11 mouse cellular contexts compared by ENCODE assay signal in genomic region chr6:125353221-125353620, GRCm38 (mm10). TPM values are rescaled to one million over a fixed set of nuclear protein-coding genes. Genes with fewer than 3 reads are reported as not detected.
A peak's percentile ranks its signal among the peaks of the same experiment; 100 is the strongest.
DNase-seq lines count a peak whose midpoint lies in the region; ATAC-seq and TF ChIP-seq lines count a peak whose summit lies in the region.
"Had no signal": no experiment of that assay in that cellular context is flagged by ENCODE, and none has a peak within 500 bp of the region (broad histone marks: within the 10 kb centered on the region; RNA-seq: fewer than 3 reads in every experiment).

No protein-coding gene starts in this region.

- no peak overlapping the region for H3K4me3 ChIP-seq in heart, embryonic 13.5 days
- H3K4me3 ChIP-seq in liver, embryonic 11.5 days (ENCODE audit: low read depth, low read length): no peak overlapping the region
- no peak overlapping the region for H3K4me3 ChIP-seq in liver, embryonic 12.5 days
- H3K4me3 ChIP-seq in brown adipose tissue, adult 24 weeks (ENCODE audit: insufficient read depth, low read depth, low read length): peak overlapping the region; percentile 49
- H3K4me3 ChIP-seq in myocyte: no peak overlapping the region
- H3K4me3 ChIP-seq in forebrain, embryonic 12.5 days (replicated peaks): no peak overlapping the region

- no peaks in the 10 kb centered on the region for H3K9me3 ChIP-seq in heart, embryonic 13.5 days
- H3K9me3 ChIP-seq in liver, embryonic 11.5 days (ENCODE audit: control insufficient read depth, low read length): no peaks in the 10 kb centered on the region
- H3K9me3 ChIP-seq in liver, embryonic 12.5 days (replicated peaks): no peaks in the 10 kb centered on the region
- H3K9me3 ChIP-seq in forebrain, embryonic 12.5 days: no peaks in the 10 kb centered on the region

- no peak overlapping the region for H3ac ChIP-seq in myocyte (ENCODE audit: control insufficient read depth, insufficient read length)

- no peak for DNase-seq in heart, postnatal 4 days
- no peak for DNase-seq in liver, embryonic 11.5 days (ENCODE audit: low spot score)
- DNase-seq in urinary bladder, postnatal 10 days (ENCODE audit: low spot score): no peak
- DNase-seq: gastrocnemius, postnatal 14 days had no signal

- no peak overlapping the region; the same call in 1 of the 2 replicates for H3K4me2 ChIP-seq in heart, embryonic 13.5 days
- H3K4me2 ChIP-seq in liver, embryonic 11.5 days: peak overlapping the region; percentile 52
- no peak overlapping the region; the same call in 1 of the 2 replicates for H3K4me2 ChIP-seq in liver, embryonic 12.5 days
- peak overlapping the region; percentile 93 for H3K4me2 ChIP-seq in myocyte (ENCODE audit: low read depth)
- H3K4me2 ChIP-seq in forebrain, embryonic 12.5 days: no peak overlapping the region

- no peak overlapping the region for H3K27ac ChIP-seq in heart, embryonic 13.5 days (replicated peaks)
- no peak overlapping the region for H3K27ac ChIP-seq in liver, embryonic 11.5 days (ENCODE audit: low read depth, low read length)
- no peak overlapping the region for H3K27ac ChIP-seq in liver, embryonic 12.5 days
- H3K27ac ChIP-seq in brown adipose tissue, adult 24 weeks (replicated peaks; ENCODE audit: low read depth, low read length): peak overlapping the region; percentile 95
- no peak overlapping the region for H3K27ac ChIP-seq in forebrain, embryonic 12.5 days

- no peak for ATAC-seq in heart, embryonic 13.5 days (ENCODE audit: extremely low read depth, insufficient number of reproducible peaks, low FRiP score, low TSS enrichment)
- ATAC-seq in liver, embryonic 11.5 days (replicated peaks; ENCODE audit: low FRiP score): no peak
- no peak for ATAC-seq in liver, embryonic 12.5 days
- ATAC-seq in forebrain, embryonic 12.5 days (ENCODE audit: low FRiP score): no peak

- peaks cover 79% of the 10 kb centered on the region for H3K4me1 ChIP-seq in heart, embryonic 13.5 days
- H3K4me1 ChIP-seq in liver, embryonic 11.5 days (replicated peaks; ENCODE audit: control insufficient read depth, insufficient read depth, low read length): peaks cover 64% of the 10 kb centered on the region
- peaks cover 80% of the 10 kb centered on the region for H3K4me1 ChIP-seq in liver, embryonic 12.5 days
- peaks cover 54% of the 10 kb centered on the region for H3K4me1 ChIP-seq in brown adipose tissue, adult 24 weeks (ENCODE audit: control insufficient read depth, insufficient read depth, insufficient read length, low read length)
- peaks cover 40% of the 10 kb centered on the region for H3K4me1 ChIP-seq in forebrain, embryonic 12.5 days

- peaks cover 72% of the 10 kb centered on the region for H3K79me2 ChIP-seq in myocyte (ENCODE audit: control insufficient read depth, insufficient read depth)

- 69% methylated on average over 11 of the region's 11 CpGs for WGBS in heart, embryonic 13.5 days
- WGBS in liver, embryonic 11.5 days: 43% methylated on average over 11 of the region's 11 CpGs
- 29% methylated on average over 11 of the region's 11 CpGs for WGBS in liver, embryonic 12.5 days (ENCODE audit: insufficient replicate concordance)
- WGBS in forebrain, embryonic 12.5 days: 88% methylated on average over 11 of the region's 11 CpGs

- H3K36me3 ChIP-seq in heart, embryonic 13.5 days: peaks cover 15% of the 10 kb centered on the region
- peaks cover 7% of the 10 kb centered on the region; the same call in 1 of the 2 replicates for H3K36me3 ChIP-seq in liver, embryonic 11.5 days (ENCODE audit: control insufficient read depth, insufficient read depth, low read length)
- peaks cover 13% of the 10 kb centered on the region for H3K36me3 ChIP-seq in liver, embryonic 12.5 days
- no peaks in the 10 kb centered on the region for H3K36me3 ChIP-seq in myocyte (ENCODE audit: control insufficient read depth, insufficient read depth)
- H3K36me3 ChIP-seq in forebrain, embryonic 12.5 days (replicated peaks): 0 out of 2 replicates have a peak, but pooled peaks cover 6% of the 10 kb centered on the region

- no peaks in the 10 kb centered on the region; the same call in 1 of the 2 replicates for H3K27me3 ChIP-seq in heart, embryonic 13.5 days (replicated peaks)
- H3K27me3 ChIP-seq in liver, embryonic 11.5 days (replicated peaks; ENCODE audit: control insufficient read depth, insufficient read depth, low read length): no peaks in the 10 kb centered on the region
- 0 out of 2 replicates have a peak, but pooled peaks cover 5% of the 10 kb centered on the region for H3K27me3 ChIP-seq in liver, embryonic 12.5 days (replicated peaks)
- H3K27me3 ChIP-seq in myocyte (ENCODE audit: control insufficient read depth, insufficient read depth, insufficient read length): no peaks in the 10 kb centered on the region
- peaks cover 11% of the 10 kb centered on the region; the same call in 1 of the 2 replicates for H3K27me3 ChIP-seq in forebrain, embryonic 12.5 days

- no peak for TF ChIP-seq POLR2A in myocyte (IDR thresholded peaks at IDR 0.05; ENCODE audit: insufficient read length, low read depth)

- 0 out of 2 replicates have a peak overlapping the region, but pooled peaks have one; percentile 40 for H3K9ac ChIP-seq in heart, embryonic 13.5 days
- H3K9ac ChIP-seq in liver, embryonic 11.5 days (ENCODE audit: low read depth, low read length): no peak overlapping the region
- H3K9ac ChIP-seq in liver, embryonic 12.5 days: no peak overlapping the region
- no peak overlapping the region for H3K9ac ChIP-seq in forebrain, embryonic 12.5 days

TF ChIP-seq in myocyte, 11 proteins besides CTCF, POLR2A, EP300 and RAD21:
- TF ChIP-seq TCF3 (IDR thresholded peaks at IDR 0.05; ENCODE audit: insufficient read length, low read depth): no peak
- no peak for TF ChIP-seq E2F4 (IDR thresholded peaks at IDR 0.05; ENCODE audit: insufficient read depth)
- TF ChIP-seq CEBPB (IDR thresholded peaks at IDR 0.05; ENCODE audit: insufficient read depth, poor library complexity, severe bottlenecking): no peak
- no peak for TF ChIP-seq MYOG (IDR thresholded peaks at IDR 0.05; ENCODE audit: control insufficient read depth in 1 of 3, insufficient read depth in 1 of 3, insufficient read length in 2 of 3, low read depth in 2 of 3)
- TF ChIP-seq REST (IDR thresholded peaks at IDR 0.05; ENCODE audit: insufficient read depth, insufficient read length): no peak
- TF ChIP-seq MYOD1 (IDR thresholded peaks at IDR 0.05; ENCODE audit: control insufficient read depth in 1 of 3, insufficient read length in 2 of 3, low read depth in 2 of 3): no peak
- TF ChIP-seq POLR2AphosphoS2 (IDR thresholded peaks at IDR 0.05; ENCODE audit: insufficient read length, low read depth): no peak
- no peak for TF ChIP-seq USF1 (IDR thresholded peaks at IDR 0.05; ENCODE audit: low read depth)
- no peak for TF ChIP-seq SRF (IDR thresholded peaks at IDR 0.05; ENCODE audit: control insufficient read depth, insufficient read length, low read depth)
- no peak for TF ChIP-seq MAX (IDR thresholded peaks at IDR 0.05; ENCODE audit: low read depth)
TF ChIP-seq in myocyte: peak in this region for 0.

RNA-seq across cellular contexts. Expression of gene Tnfrsf1a, which starts 4.1 kb away (rescaled TPM):
- polyA plus RNA-seq in heart, embryonic 13.5 days (2015; fragmentation: Nextera tagmentation; extraction: Ambion mirVana): 39.0 and 43.8 TPM in 2 replicates
- total RNA-seq in heart, postnatal 4 days (2021): 10 to 100 TPM; 63.3 to 65.2 TPM
- 37.0 and 38.0 TPM in 2 replicates for polyA plus RNA-seq in liver, embryonic 11.5 days (2014; fragmentation: Nextera tagmentation; extraction: Ambion mirVana)
- polyA plus RNA-seq in liver, embryonic 12.5 days (2016; fragmentation: Nextera tagmentation; extraction: Ambion mirVana): 23.0 and 23.4 TPM in 2 replicates
- 52.3 and 69.7 TPM in 2 replicates for polyA plus RNA-seq in brown adipose tissue, adult 24 weeks (2012; ENCODE audit: insufficient read depth, insufficient read length, missing spikeins)
- 84.5 TPM for polyA plus RNA-seq in myocyte (2012; fragmentation: generic; extraction: Trizol)
- 16.6 and 19.3 TPM in 2 replicates for polyA plus RNA-seq in forebrain, embryonic 12.5 days (2016; fragmentation: Nextera tagmentation; extraction: Ambion mirVana)

RNA-seq across cellular contexts. Expression of gene Plekhg6, which starts 27.4 kb away (rescaled TPM):
- polyA plus RNA-seq in heart, embryonic 13.5 days (2015; fragmentation: Nextera tagmentation; extraction: Ambion mirVana): 0.10 and 0.11 TPM in 2 replicates
- total RNA-seq in heart, postnatal 4 days (2021): not detected
- polyA plus RNA-seq in liver, embryonic 11.5 days (2014; fragmentation: Nextera tagmentation; extraction: Ambion mirVana): 0.30 and 0.35 TPM in 2 replicates
- polyA plus RNA-seq in liver, embryonic 12.5 days (2016; fragmentation: Nextera tagmentation; extraction: Ambion mirVana): 0.37 and 0.39 TPM in 2 replicates
- polyA plus RNA-seq in brown adipose tissue, adult 24 weeks (2012; ENCODE audit: insufficient read depth, insufficient read length, missing spikeins): 0.33 TPM in 1 of 2 replicates, not detected in the other
- 0.14 TPM for polyA plus RNA-seq in myocyte (2012; fragmentation: generic; extraction: Trizol)
- polyA plus RNA-seq in forebrain, embryonic 12.5 days (2016; fragmentation: Nextera tagmentation; extraction: Ambion mirVana): 0.05 and 0.09 TPM in 2 replicates
- total RNA-seq: CH12.LX; common myeloid progenitor, adult 5-6 weeks; gastrocnemius, postnatal 14 days had no signal

RNA-seq across cellular contexts. Expression of gene Scnn1a, which starts 32.8 kb away (rescaled TPM):
- 0.63 and 0.69 TPM in 2 replicates for polyA plus RNA-seq in heart, embryonic 13.5 days (2015; fragmentation: Nextera tagmentation; extraction: Ambion mirVana)
- total RNA-seq in heart, postnatal 4 days (2021): 1 to 10 TPM in 1 of 2 experiments, under 1 TPM in 1; 0.83 to 1.1 TPM
- polyA plus RNA-seq in liver, embryonic 11.5 days (2014; fragmentation: Nextera tagmentation; extraction: Ambion mirVana): 0.55 and 0.74 TPM in 2 replicates
- polyA plus RNA-seq in liver, embryonic 12.5 days (2016; fragmentation: Nextera tagmentation; extraction: Ambion mirVana): 0.23 and 0.50 TPM in 2 replicates
- polyA plus RNA-seq in brown adipose tissue, adult 24 weeks (2012; ENCODE audit: insufficient read depth, insufficient read length, missing spikeins): 0.88 and 1.1 TPM in 2 replicates
- polyA plus RNA-seq in myocyte (2012; fragmentation: generic; extraction: Trizol): 0.20 TPM
- 0.24 and 0.49 TPM in 2 replicates for polyA plus RNA-seq in forebrain, embryonic 12.5 days (2016; fragmentation: Nextera tagmentation; extraction: Ambion mirVana)
- total RNA-seq: CH12.LX had no signal

RNA-seq across cellular contexts. Expression of gene Ltbr, which starts 39.5 kb away (rescaled TPM):
- 42.9 and 43.5 TPM in 2 replicates for polyA plus RNA-seq in heart, embryonic 13.5 days (2015; fragmentation: Nextera tagmentation; extraction: Ambion mirVana)
- 10 to 100 TPM; 49.2 to 53.7 TPM for total RNA-seq in heart, postnatal 4 days (2021)
- 30.1 and 34.7 TPM in 2 replicates for polyA plus RNA-seq in liver, embryonic 11.5 days (2014; fragmentation: Nextera tagmentation; extraction: Ambion mirVana)
- 19.2 and 22.9 TPM in 2 replicates for polyA plus RNA-seq in liver, embryonic 12.5 days (2016; fragmentation: Nextera tagmentation; extraction: Ambion mirVana)
- 30.9 and 34.5 TPM in 2 replicates for polyA plus RNA-seq in brown adipose tissue, adult 24 weeks (2012; ENCODE audit: insufficient read depth, insufficient read length, missing spikeins)
- 79.0 TPM for polyA plus RNA-seq in myocyte (2012; fragmentation: generic; extraction: Trizol)
- polyA plus RNA-seq in forebrain, embryonic 12.5 days (2016; fragmentation: Nextera tagmentation; extraction: Ambion mirVana): 12.7 and 14.0 TPM in 2 replicates
- total RNA-seq: CH12.LX had no signal

Comparison
In these comparisons a context has a peak if more than half of its experiments do, and no peak if none do; other contexts are left out.
1. H3K4me2 ChIP-seq: peak in liver, embryonic 11.5 days (single experiment) and myocyte (single experiment); none in heart, embryonic 13.5 days (single experiment), liver, embryonic 12.5 days (single experiment) and forebrain, embryonic 12.5 days (single experiment).